Mouse (Mus musculus) ovary, postnatal 14 days (tissue): ENCODE measurements at regions not wholly inside any gene's neighbourhood (a gene's known extent, or its start where the extent isn't known, plus 50 kb on each side); places are given as distances from the start of the nearest gene placed in this dataset.

Source experiments
- DNase-seq: peaks from one replicate; pipeline ENCODE4 v3.0.0; 2022; ENCODE audit warnings: low spot score

DNA sequence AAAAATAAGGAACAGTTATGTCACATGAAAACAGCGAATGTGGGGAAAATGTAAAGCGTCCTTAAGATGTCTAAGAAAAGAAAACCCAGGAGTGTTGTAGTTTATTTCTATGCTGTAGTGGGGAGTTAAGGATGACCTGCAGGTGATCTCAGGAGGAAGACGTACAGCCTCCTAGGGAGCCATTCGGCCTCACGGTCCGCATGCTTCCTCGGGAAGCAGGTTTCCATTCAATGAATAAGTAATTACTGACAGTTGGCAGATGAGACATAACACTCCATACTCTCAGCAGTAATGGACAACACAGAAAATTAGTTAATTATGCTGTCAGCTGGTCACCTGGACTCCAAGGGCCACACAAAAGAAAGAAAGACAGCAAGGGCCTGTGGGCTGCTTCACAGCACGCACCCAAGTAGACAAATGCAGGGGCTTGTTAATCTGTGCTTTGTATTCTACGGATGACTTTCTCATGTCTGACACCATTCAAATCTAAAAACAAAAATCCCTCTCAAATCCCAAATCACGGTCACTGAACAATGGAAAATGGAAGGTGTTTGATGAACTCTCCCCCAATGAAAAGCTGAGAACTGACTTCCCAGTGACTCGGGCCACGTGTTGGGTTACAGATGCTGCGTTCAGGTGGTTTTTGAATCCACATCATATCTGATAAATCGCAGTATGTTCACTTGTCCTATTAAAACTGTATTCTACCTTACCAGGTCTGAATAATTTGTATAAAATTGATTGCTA, 193.5 kb downstream of the Gm11361 start:
- DNase-seq = no peak

DNA sequence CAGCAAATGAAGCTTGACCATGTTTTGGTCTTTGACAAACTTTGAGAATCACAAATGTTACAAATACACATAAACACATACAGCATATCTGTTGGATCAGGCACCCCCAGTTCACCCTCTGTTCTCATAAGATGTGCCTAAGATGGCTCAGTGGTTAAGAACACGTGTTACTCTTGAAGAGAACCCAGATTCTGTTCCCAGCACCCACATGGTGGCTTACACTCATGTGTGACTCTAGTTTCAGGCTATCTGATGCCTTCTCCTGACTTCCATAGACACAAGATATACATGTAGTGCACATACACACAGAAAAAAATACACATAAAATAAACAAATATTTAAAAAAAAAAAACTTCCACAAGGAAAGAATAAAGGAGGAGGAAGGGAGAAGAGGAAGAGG, 191.7 kb downstream of the Gm11361 start:
- DNase-seq = no peak

DNA sequence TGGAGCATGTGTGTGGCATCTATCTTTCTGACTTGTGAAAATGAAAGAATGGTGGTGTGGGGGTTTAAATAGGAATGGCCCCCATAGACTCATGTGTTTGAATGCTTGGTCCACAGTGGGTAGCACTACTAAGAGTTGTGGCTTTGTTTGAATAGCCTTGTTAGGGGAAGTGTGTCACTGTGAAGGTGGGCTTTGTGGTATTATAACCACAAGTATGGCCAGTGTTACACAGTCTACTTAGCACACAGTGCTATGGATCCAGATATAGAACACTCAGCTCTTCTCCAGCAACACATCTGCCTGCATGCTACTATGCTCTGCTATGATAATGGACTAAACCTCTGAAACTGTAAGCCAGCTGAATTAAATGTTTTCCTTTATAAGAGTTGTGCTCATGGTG, 184.9 kb downstream of the Gm11361 start:
- DNase-seq = no peak

DNA sequence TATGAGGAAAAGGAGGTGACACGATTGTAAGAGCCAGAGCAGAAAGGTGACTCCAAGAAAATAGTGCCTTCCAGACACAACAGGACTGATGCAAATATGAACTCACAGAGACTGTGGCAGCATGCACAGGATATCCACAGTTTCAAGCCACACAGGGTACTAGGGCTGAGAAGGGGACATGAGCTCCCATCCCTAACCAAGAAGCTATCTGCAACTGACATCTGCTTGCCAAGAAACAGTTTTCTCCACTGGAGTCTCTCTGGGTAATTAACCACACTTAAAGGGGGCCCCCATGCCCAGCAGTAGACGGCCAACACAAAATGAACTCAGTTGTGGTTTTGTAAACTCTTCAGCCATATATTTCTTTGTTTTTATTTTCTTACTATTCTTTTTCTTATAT, 176.1 kb downstream of the Gm11361 start:
- no peak for DNase-seq

DNA sequence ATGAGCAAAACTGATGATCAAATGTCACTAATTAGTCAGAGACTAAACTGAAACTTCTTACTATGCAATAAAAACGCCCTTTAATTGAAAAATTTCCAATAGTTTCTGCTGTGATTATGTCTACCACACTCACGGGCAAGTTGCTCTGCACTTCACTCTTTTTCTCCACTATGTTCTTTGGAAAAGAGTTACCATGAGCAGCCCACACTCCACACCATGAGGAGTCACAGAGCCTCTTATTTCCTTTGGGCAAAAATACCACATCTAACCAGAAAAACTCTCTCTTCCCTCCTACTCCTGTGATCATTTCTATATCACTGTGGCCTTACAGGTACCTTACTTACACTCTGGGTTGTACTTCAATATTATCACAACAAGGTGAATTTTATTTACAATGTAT, 174.7 kb downstream of the Gm11361 start:
- DNase-seq = no peak

DNA sequence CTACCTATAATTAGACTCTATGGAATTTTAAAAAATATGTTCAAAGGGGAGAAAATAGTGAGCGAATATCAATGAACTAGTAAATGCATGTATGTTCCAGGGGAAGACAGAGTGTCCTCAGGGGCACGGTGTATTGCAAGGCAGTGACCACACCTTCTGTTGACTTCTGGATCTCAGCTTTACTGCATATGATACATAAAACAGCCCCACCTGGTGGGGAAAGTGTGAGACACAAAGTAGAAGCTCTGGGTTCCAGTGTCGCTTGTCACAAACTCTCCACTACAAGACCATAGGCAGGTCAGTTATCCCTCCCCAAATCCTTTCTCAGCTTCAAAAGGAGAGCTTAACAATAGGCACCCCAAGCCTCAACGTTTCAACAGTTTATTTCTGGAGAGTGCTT, 168.8 kb downstream of the Gm11361 start:
- DNase-seq = no peak

DNA sequence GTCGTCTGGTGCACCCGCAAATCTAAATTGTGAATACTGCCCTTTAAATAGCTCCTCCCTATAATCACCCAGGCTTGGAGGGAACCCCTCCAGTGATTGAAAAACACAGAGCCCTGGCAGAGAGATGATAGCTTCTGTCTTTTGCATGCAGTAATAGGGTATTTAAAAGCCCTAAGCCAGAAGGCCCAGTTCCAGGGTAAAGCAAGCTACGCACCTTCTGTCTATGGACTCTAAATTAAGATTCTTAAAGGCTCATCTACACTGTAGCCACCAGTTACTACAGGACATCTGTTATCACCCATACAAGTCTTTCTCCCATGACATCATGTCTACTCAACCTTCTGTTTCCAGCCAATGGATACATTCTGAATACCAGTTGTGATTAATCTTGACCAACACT, 167.8 kb downstream of the Gm11361 start:
- no peak for DNase-seq

DNA sequence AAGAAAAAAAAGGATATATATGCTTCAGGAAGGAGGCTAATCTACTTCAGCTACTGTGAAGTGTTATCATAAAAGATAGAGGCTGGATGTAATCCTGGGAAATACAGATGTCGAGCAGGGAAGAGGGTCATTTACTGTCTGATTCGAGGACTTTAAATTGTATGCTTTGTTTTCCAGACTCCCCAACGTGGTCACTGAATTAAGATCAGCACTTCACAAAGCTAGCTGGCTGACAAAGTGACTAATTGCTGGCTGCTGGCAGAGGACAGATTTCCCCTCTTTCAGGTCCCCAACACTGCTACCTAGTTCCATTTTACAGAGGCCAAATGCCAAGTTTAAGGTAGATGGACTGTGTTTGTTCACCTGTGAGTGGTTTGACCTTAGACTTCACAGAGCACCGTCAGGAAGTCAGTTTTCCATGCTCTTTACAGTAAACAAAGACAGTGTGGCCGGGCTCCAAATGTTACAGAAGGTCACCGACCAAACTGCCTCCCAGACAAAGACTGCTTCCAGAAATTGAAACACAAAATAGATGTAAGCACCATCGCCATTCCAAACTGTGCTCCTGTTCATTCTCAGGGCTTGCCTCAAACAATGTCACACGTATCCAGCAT, 167.2 kb downstream of the Gm11361 start:
- DNase-seq = no peak

DNA sequence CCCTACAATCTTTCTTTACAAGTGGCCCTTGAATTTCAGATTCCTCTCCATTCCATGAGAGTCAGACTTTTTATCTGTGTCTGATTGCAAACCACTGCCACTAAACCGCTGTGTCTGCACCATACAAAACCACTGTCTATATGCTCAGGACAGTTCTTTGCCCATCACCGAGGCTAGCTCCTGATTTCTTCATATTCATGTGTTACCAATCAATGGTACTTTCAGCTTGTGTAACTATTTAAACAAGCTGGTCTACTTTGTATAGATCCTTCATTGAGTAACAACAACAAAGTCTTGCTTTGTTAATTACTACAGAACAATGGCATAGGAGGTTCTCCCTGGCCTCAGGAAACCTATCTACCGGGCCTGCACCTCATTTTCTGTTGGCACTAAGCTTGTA, 164.0 kb downstream of the Gm11361 start:
- no peak for DNase-seq

DNA sequence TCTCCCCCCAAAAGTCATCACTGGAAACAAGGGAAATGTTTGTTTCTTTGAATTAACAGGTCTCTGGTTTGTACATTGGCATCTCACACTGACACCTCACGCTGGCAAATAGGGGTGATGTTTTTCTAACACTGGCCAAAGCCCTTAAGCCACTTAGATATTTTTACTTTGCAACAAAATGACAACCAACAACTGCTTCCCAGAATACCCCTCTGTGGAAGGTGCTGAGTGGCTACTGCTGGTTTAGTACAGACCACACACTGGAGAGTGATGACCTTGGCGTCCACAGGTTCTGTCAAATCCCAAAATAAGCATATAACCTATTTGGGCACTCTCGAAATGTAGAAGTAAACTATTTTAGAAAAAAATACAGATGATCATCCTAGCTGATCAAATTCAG, 163.3 kb downstream of the Gm11361 start:
- no peak for DNase-seq

DNA sequence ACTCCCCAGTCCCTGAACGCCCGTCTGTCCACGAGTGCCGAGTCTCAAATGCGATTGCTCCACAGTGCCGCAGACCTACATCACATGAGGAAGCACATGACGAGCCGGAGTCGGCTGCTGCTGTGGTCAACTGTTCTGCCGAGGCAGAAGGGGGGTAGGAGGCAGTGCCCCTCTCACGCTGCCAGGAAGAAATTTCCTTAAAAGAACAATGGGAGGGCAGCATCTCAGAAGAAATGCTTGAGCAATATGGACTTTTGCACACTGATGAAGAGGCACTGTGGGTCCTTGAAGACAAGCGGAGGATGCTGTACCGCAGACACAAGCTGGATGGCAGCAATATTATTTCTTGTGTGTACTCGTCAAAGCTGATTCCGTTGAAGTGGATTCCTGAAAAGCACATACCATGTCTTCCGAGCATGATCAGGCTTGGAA, 162.6 kb downstream of the Gm11361 start:
- no peak for DNase-seq

DNA sequence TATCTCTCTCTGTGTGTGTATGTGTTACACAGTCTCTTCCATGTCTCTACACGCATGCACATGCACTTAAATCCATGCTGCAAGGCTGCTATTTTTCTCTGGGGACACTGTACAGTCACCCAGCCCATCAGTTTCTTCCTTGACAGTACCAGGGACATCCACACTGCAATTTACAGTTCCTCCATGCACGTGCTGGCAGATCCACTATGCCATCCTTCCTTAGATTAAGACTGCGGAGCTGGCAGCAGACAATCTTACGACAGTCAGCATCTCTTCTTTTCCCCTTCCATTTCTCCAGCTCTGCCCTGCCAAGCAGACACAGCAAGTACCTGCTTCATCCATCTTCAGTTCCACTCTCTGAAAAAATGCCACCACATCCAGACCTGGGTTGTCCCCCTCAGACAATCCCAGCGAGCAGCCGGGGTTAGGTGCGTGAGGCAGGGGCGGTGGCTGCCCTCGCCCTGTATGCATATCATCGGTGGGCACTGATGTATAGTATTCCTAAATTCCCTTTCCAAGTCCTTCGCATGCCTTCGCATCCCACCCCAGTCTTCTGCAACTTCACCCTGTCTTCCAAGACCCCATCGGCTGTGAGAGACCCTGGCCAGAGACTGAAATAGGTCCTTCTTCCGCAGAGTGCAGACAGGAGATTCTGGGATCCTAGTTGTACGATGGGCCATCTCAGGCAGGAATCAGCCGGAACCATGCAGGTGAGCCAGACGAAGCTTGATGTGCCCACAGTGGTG, 161.8 kb downstream of the Gm11361 start:
- DNase-seq = no peak

DNA sequence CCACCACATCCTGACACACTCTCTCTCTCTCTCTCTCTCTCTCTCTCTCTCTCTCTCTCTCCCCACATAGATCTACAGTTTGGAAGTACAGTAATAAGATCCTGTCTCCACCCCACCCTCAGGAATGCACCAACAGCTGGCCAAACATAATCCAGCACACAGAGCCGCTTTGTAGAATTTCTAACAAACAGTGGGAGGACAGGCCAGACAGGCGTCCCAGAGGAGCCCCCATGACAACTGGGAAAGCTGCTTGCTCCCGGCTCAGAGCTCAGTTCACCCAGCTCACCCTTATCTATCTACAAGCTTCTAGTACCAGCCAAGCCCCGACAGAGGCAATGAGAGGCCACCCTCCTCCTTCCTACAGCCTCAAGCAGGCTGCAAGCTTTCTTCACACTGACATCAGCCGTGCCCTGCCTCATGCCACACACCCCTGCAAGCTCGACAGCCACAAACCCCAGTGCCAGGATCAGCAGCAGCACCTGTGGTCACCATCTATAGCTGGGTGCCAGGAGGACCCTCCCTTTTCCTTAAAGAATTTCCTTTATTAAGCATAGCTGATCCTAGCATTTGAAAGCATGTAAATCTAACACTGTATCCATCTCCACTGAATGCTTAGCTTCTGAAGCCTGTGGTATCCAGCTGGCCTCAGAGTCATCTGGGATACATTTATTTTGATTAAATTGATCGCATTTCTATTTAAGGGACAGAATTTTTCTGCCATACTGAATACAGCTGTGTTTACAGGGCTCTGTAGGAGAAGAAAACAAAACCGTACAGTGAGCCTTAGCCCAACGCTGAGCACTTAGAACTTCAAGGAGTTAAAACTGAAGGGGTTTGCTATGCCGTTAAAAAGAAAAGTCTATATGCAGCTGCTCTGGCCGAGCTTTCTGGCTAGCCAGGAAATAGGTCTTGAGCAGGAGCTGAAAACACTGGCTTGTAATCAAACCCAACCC, 160.9 kb downstream of the Gm11361 start:
- DNase-seq = peak; percentile 35

DNA sequence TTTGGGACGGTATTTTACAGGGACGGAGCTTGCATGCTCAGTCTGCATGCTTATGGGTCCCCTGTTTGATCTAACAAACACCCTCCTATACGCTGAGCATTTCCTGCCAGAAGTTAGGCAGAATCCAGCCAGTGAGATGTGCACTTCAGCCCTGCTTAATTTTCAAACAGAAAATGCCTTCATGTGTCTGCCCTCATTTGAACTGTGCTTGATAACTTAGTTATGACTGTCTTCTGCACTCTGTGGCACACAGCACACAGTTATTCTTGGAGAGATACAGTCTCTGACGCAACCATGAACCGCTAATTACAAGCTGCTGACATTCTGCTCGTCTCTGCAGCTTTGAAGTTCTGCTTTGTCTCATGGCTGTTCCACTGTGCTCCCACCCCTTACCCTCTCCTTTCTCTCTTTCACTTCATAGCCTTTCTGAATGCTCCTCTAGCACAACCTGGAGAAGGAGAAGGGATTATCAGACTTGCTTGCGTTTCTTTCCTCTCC, 160.2 kb downstream of the Gm11361 start:
- no peak for DNase-seq

DNA sequence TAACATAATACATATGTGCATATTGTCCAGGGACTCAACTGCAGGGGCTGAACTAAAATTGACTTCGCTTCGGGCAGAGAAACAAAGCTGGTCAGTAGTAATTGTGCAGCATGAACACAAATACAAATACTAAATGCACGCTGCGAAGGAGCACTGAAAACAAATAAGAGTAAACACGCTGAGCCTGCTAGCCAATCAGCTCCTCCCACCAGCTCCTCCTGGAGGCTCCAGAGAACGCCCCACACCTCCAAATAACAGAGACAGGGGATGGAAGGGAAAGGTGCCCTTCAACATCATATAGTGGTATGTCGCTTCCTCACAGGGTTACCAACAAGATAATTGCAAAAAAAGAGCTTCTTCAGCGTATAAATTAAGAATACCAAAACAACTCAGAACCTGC, 159.6 kb downstream of the Gm11361 start:
- DNase-seq = no peak

DNA sequence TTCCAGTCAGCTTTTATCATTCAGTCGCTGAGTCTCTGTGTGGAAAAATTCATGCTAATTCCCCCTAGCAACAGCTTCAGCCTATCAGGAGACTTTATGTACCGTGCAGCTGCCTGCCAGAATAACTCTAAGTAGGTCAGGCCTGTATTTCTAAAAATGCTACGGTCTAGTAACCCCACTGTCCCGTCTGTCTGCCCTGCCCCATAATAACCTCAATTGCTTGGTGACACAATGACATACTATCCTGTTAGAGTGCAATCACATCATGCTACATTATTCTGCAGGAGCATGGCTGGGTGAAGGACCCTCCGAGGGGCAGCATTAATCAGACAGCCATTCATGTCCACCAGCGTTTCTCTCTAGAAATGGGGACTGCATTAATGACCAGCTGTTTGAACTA, 158.9 kb downstream of the Gm11361 start:
- no peak for DNase-seq

DNA sequence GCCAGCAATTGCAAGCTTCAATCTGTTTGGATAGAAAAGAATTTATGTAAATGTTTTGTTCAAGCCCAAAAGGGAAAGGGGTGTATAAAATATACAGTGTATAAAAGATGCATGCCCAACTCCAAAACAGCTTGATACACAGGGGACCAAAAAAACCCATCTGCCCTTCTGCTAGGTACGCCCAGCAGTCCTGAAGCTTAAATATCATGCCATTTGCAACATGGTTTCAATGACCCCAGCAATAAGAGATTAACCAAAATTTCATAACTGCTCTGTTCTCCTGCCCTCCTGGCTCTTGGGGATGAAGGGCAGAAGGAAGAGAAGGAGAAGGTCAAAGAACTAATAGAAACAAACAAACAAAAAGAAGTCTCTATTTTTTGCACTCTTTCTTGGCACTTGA, 158.4 kb downstream of the Gm11361 start:
- no peak for DNase-seq

DNA sequence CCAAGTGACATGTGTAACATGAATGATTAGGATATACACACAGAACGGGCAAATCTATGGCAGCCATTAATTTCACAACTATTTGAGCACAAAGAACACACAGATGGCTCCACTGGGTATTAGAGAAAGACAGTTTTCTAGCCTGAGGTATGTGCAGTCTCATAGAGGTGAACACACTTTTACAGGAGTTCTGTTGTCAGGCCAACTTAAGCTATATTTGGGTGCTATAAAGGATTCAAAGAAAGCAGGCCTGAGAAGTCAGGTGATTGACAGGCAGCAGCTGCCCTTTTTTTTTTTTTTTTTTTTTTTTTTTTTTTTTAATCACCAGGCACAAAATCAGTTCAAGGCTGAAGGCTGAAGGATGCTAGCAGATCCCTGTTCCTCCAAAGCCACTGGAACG, 153.0 kb downstream of the Gm11361 start:
- DNase-seq = no peak

DNA sequence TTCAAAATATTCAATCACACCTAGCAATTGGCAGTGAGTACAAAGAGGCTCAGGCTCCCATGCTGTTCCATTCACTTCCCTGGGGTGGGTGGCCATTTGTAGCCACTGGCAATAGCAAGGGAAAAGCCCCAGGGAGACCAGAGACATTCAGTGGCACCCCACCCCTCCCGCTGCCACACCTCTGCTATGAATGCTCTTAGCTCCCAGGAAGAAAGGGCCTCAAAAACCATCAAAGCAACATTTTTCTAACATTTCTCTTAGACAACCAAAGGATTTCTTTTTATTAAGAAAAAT, 152.2 kb downstream of the Gm11361 start:
- DNase-seq = no peak

DNA sequence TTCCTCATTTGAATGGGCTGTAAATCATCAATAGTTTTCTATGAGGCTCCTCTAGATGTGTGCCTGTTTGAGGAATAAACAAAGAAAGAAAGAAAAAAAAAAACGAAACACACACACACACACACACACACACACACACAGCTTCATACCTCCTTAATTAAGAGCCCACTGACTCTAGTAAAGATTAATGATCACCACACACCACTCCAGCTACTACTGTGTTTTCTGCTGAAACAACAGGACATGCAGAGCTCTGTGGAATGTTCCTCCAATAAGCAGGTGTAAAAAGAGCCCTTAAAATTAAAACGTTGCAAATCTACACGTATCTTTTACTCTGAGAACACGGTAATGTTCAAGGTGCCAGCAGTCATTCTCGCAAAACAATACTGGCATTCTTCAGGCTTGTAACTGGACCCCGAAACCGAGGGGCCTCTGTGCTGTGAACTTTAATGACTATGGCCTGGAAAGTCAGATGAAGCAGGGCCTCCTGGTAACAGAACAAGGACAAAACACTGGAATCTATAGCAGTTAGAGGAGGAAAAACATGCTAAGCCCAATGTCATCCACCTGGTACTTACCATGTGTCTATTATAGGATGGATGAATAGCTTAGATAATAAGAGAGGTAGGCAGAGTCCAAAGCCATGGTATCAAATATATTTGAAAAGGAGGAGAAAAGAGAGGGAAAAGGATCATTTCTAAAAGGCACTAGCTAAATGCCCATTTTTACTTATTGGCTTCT, 151.7 kb downstream of the Gm11361 start:
- DNase-seq = no peak

DNA sequence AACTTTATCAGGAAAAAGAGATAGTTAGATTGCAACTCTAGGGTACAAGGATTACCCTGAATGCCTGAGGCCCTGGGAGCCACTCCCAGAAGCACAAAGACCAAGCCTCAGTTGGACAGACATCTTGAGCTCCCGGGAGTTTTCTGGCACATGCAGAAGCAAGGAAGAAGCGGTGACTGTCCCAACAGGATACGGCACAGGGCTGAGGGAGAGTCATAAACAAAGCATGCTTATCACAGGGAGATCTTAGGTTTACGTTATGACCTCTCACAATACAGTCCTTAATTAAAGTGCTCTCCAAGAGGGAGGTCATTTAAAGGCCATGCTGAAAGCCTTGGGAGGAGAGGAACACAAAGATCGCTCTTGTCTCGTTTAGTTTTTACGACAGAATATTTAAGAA, 143.1 kb downstream of the Gm11361 start:
- no peak for DNase-seq
